Mouse (Mus musculus) liver, embryonic 14.5 days (tissue): Measurements from ENCODE around the gene Tgfbr3.

ENCODE experiments used
- CTCF ChIP-seq: IDR thresholded peaks from 2 replicates; pipeline ENCODE4 v1.5.1; 2016; ENCODE audit warnings: antibody characterized with exemption, low read depth, control low read depth
- EP300 ChIP-seq: IDR thresholded peaks from 2 replicates; pipeline ENCODE4 v1.6.1; 2016; ENCODE audit warnings: antibody characterized with exemption, low read depth

GRCm38 (mm10) chr5:107289234-107289764 lies at the start of gene Tgfbr3:
- peak; percentile 47 for TF ChIP-seq CTCF
- no peak for TF ChIP-seq EP300
